Mouse (Mus musculus) neural tube, embryonic 11.5 days (tissue): ENCODE data around the gene Dnase2b. TPM values are rescaled to one million over a fixed set of nuclear protein-coding genes. Genes with fewer than 3 reads are reported as not detected.

Source experiments
- ATAC-seq: fragments of 200-750 bp; cut with Nextera tagmentation; 2 replicates; pipeline ENCODE4 v1.8.0; 2017; ENCODE audit warnings: moderate number of reproducible peaks, mild to moderate bottlenecking, moderate TSS enrichment, moderate library complexity; ENCODE audit not compliant: insufficient read depth, low FRiP score, low TSS enrichment
- DNase-seq: peaks from one replicate; pipeline ENCODE4 v3.0.0-alpha.2; 2015; ENCODE audit warnings: low spot score
- H3K27ac ChIP-seq: fragments of 300-500 bp; sonication (generic); 2 replicates; pipeline ENCODE4 v1.5.1; 2014; ENCODE audit warnings: low read depth, mild to moderate bottlenecking, low read length
- H3K27me3 ChIP-seq: fragments of 300-500 bp; sonication (generic); 2 replicates; pipeline ENCODE4 v1.6.1; 2014; ENCODE audit warnings: mild to moderate bottlenecking, low read length, mixed read lengths; ENCODE audit not compliant: control insufficient read depth, insufficient read depth
- H3K36me3 ChIP-seq: fragments of 300-500 bp; sonication (generic); 2 replicates; pipeline ENCODE4 v1.6.1; 2014; ENCODE audit warnings: mild to moderate bottlenecking, low read length, moderate library complexity, mixed read lengths; ENCODE audit not compliant: control insufficient read depth, insufficient read depth
- H3K4me1 ChIP-seq: fragments of 300-500 bp; sonication (generic); 2 replicates; pipeline ENCODE4 v1.6.1; 2014; ENCODE audit warnings: low read length, mixed read lengths; ENCODE audit not compliant: control insufficient read depth, insufficient read depth
- H3K4me2 ChIP-seq: fragments of 300-500 bp; sonication (generic); 2 replicates; pipeline ENCODE4 v1.6.1; 2014; ENCODE audit warnings: low read depth, mild to moderate bottlenecking, moderate library complexity
- H3K4me3 ChIP-seq: fragments of 300-500 bp; sonication (generic); 2 replicates; pipeline ENCODE4 v1.5.1; 2014; ENCODE audit warnings: low read depth, low read length
- H3K9ac ChIP-seq: fragments of 300-500 bp; sonication (generic); 2 replicates; pipeline ENCODE4 v1.6.1; 2014; ENCODE audit warnings: mild to moderate bottlenecking, low read length
- H3K9me3 ChIP-seq: fragments of 300-500 bp; sonication (generic); 2 replicates; pipeline ENCODE4 v1.6.1; 2016; ENCODE audit warnings: low read length; ENCODE audit not compliant: control insufficient read depth
- WGBS: fragments of 180-500 bp; shearing (Covaris S2); extraction: QIAGEN DNeasy Blood & Tissue Kit; methylation state at CpG from one replicate; pipeline ENCODE4 v1.1.7; 2014; 5-methylcytosine and 5-hydroxymethylcytosine counted together
- polyA plus RNA-seq: library from polyadenylated mRNA; unstranded; fragments of >200 nt; fragmentation: Nextera tagmentation; extraction: Ambion mirVana; gene quantifications from 2 replicates; pipeline ENCODE4 v1.2.1, GENCODE M21; 2014

The Dnase2b gene
- polyA plus RNA-seq, 1 experiment from 2014 or later, result not detected

DNA sequence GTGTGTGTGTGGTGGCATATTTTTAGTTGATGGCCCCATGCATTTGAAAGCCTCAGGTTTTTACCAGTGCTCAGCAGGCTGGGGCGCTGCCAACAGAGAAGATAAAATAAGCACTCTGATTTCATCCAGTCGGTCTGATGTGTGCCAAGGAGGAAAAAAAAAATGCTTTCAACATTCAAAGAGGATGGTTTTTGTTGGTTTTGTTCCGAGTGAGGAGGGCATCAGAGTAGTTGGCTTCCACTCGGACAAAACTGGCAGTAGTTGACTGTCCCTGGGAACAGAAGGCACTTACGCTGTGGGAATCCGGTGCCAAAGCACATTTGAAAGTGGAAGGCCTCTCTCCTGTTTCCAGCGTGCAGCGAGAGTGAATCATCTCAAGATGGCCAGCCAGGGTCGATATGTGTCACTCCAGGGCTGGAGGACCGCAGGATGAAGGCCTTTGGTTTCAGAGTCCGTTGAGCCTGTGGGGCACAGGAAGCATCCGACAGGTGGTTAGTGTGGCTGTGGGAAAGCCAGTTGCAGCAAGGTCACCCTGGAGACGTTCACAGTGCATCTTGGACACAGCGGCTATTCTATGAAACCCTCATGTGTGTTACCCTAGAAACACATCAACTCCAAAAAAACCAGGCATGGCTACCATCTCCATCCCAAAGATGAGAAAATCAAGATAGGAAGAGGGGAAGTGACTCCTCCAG, 5.3 kb upstream of the Dnase2b start:
- 90% methylated on average over 14 of the region's 14 CpGs for WGBS
- Histone ChIP-seq H3K36me3 (no peaks in the 10 kb centered on the region), H3K4me2 (no peak overlapping the region), H3K9ac (no peak overlapping the region), H3K4me3 (no peak overlapping the region), H3K4me1 (no peaks in the 10 kb centered on the region), H3K9me3 (no peaks in the 10 kb centered on the region), H3K27ac (no peak overlapping the region), H3K27me3 (no peaks in the 10 kb centered on the region)
- ATAC-seq, result no peak
- no peak for DNase-seq

DNA sequence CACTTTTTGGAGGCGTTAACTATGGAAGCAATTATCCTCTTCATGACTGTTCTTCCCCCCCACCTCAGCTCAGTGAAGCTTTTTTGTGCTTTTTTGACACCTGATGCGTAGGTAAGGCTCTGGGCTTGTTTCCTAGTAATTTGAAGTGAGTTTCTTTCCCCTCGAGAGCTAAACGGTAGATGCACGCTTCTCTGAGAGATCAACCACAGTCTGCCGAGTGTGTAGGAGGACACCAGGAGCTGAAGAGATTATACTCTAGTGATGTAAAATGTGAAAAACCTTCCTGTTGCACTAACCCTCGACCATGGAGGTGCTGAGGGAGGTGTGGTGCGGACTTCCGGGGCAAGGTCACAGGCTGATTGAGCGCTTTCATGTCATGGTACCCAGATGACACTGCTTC, 4.7 kb upstream of the Dnase2b start:
- no peak overlapping the region for H3K4me2 ChIP-seq
- no peaks in the 10 kb centered on the region for H3K4me1 ChIP-seq
- no peak for ATAC-seq
- no peak for DNase-seq
- no peaks in the 10 kb centered on the region for H3K27me3 ChIP-seq
- 93% methylated on average over 10 of the region's 10 CpGs for WGBS
- no peaks in the 10 kb centered on the region for H3K9me3 ChIP-seq
- no peaks in the 10 kb centered on the region for H3K36me3 ChIP-seq
- no peak overlapping the region for H3K27ac ChIP-seq
- no peak overlapping the region for H3K4me3 ChIP-seq
- no peak overlapping the region for H3K9ac ChIP-seq

DNA sequence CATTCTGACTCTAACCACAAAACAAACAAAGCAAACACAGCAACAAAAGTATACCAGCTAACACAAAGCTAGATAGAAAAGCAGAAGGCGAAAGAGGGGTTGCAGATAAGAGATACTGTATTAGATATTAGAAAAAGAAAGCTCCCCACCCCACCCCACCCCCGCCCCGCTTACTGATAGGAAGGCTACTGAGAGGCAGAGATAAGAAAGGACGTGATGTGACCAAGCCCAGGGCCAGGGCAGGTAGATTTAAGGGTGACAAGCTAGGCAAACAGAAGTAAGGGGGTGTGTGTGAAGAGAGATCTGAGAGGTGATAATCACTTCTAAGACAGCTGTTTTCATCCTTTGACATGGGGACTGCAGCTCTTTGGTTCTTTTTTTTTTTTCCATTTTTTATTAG, 3.0 kb upstream of the Dnase2b start:
- Histone ChIP-seq H3K4me3 (no peak overlapping the region), H3K4me2 (no peak overlapping the region), H3K27ac (no peak overlapping the region), H3K9me3 (no peaks in the 10 kb centered on the region), H3K9ac (no peak overlapping the region), H3K36me3 (no peaks in the 10 kb centered on the region), H3K27me3 (no peaks in the 10 kb centered on the region), H3K4me1 (no peaks in the 10 kb centered on the region)
- ATAC-seq, result no peak
- DNase-seq, result no peak
- WGBS, result 82% methylated on average over 4 of the region's 4 CpGs

DNA sequence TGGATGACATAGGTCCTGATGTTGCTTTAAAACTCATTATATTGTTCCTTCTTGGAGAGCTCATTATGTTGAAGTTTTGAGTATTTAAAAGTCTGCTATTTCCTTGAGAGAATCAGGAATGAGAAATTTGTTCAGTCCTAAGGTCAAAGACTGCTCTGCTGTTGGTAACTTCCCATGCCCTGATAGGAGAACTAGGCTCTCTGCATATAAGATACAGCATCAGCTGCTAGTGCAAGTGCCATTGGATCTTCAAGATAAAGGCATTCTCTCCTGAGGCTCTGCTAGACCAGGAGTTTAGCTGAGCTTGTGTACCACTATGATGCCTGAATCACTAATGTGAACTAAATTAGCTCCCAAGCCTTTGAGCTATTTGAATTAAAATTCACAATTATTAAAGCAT, 2.5 kb upstream of the Dnase2b start:
- Histone ChIP-seq H3K27ac (no peak overlapping the region), H3K4me3 (no peak overlapping the region), H3K4me1 (no peaks in the 10 kb centered on the region), H3K27me3 (no peaks in the 10 kb centered on the region), H3K9me3 (no peaks in the 10 kb centered on the region), H3K36me3 (no peaks in the 10 kb centered on the region), H3K4me2 (no peak overlapping the region), H3K9ac (no peak overlapping the region)
- ATAC-seq (no peak), DNase-seq (no peak)

DNA sequence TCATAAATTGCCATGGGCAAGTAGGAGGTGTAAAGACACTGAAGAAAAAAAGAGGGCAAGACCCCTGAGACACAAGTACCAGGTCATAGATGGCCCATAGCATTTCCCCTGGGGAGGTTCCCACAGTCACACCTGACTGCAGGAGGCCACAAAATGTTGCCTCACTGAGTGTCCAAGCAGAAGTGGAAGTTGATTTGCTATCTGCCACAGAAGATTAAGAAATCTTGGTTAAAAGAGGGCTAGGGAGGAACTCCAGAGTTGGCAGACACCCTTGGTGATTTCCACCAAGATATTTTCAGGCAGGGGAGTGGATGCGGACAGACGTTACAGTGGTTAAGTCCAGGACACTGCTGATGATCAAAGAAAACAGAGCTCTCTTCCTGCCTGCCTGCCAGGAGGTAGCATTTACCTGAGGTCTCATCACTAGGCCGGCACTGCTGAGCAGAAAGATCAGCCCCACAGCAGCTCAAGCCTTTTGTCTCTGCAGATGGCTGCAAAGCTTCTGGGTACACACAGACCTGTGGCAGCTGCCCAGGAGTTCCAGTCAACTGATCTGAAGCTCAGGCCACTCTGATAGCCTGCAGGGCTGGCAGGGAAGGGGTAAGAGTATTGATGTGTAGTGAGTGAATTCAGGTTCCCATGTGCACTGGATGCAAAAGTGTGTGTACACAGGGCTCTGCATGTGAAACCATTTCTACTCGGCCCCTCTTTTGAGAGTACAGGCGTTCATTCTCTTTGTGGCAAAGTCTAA, 1.3 kb upstream of the Dnase2b start:
- H3K4me1 ChIP-seq, result no peaks in the 10 kb centered on the region

DNA sequence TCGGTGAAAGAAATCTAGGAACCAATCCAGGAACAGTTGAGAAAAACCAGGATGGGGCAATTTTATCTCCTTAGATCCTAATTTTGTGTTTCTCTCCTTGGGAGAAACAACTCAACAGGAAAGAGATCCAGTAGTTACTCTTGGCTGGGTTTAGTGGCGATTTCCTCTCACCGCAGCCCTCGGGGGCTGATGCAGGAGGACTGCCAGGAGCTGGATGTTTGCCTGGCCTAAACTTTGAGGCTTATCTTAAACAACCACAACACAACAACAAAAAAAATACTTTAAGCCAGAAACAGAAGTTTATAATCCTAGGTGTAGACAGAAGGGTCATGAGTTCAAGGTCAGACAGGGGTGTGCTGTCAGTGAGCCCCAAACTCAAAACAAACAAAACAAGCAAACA, 3.6 kb downstream of the Dnase2b start:
- 94% methylated on average over 4 of the region's 4 CpGs for WGBS
- no peaks in the 10 kb centered on the region for H3K36me3 ChIP-seq
- DNase-seq (no peak), ATAC-seq (no peak)
- H3K27ac ChIP-seq, result no peak overlapping the region
- no peaks in the 10 kb centered on the region for H3K4me1 ChIP-seq
- no peak overlapping the region for H3K9ac ChIP-seq
- no peaks in the 10 kb centered on the region for H3K27me3 ChIP-seq
- H3K9me3 ChIP-seq, result no peaks in the 10 kb centered on the region
- no peak overlapping the region for H3K4me3 ChIP-seq
- H3K4me2 ChIP-seq, result no peak overlapping the region

More for the DNA sequence above, 1.3 kb upstream of the Dnase2b start:
- H3K27me3 ChIP-seq, result no peaks in the 10 kb centered on the region
- DNase-seq, result no peak
- H3K9me3 ChIP-seq, result no peaks in the 10 kb centered on the region
- H3K9ac ChIP-seq, result no peak overlapping the region
- no peak overlapping the region for H3K4me2 ChIP-seq
- no peak for ATAC-seq
- H3K27ac ChIP-seq, result no peak overlapping the region
- H3K36me3 ChIP-seq, result no peaks in the 10 kb centered on the region
- 82% methylated on average over 5 of the region's 5 CpGs for WGBS
- H3K4me3 ChIP-seq, result no peak overlapping the region

DNA sequence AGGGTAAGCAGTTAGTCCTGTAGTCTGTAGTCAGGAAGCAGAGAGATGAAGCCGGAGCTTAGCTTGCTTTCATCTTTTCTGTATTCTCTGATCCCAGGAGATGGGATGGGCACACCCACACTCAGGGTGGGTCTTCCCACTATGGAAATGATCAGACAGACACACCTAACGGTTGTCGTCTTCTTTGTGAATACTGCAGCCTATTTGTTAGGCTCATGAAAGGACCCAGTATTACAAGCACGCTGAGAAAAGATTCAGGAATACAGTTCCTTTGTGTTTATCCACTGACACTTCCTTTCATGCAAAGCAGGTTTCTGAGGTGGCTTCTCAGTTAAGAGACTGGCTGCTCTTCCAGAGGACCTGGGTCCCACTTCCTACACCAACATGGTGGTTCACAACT, 4.1 kb downstream of the Dnase2b start:
- H3K4me3 ChIP-seq, result no peak overlapping the region
- H3K27ac ChIP-seq, result no peak overlapping the region
- H3K36me3 ChIP-seq, result no peaks in the 10 kb centered on the region
- DNase-seq, result no peak
- no peaks in the 10 kb centered on the region for H3K9me3 ChIP-seq
- H3K4me2 ChIP-seq, result no peak overlapping the region
- no peaks in the 10 kb centered on the region for H3K27me3 ChIP-seq
- no peaks in the 10 kb centered on the region for H3K4me1 ChIP-seq
- 86% methylated on average over 4 of the region's 4 CpGs for WGBS
- H3K9ac ChIP-seq, result no peak overlapping the region
- ATAC-seq, result no peak

DNA sequence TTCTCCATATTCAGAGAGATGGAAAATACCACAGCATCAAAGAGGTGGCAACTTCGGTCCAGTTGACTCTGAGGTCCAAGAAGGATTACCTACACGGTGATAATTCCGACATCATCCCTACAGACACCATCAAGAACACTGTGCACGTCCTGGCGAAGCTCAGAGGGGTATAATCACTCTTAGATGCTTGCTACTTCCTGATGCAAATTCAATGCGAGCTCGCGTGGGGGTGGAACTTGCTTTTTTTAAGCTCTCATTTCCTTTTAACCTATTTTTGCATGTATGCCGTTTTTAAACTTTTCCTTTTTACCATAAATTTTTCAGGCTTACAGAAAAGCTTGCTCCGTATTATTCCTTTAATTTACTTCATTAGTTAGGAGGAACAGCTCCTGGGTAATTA, 5.1 kb downstream of the Dnase2b start:
- WGBS, result 88% methylated on average over 10 of the region's 10 CpGs
- no peak overlapping the region for H3K4me2 ChIP-seq
- H3K9ac ChIP-seq, result no peak overlapping the region
- H3K27ac ChIP-seq, result no peak overlapping the region
- ATAC-seq, result no peak
- no peaks in the 10 kb centered on the region for H3K4me1 ChIP-seq
- no peaks in the 10 kb centered on the region for H3K36me3 ChIP-seq
- no peak for DNase-seq
- no peaks in the 10 kb centered on the region for H3K27me3 ChIP-seq
- H3K9me3 ChIP-seq, result no peaks in the 10 kb centered on the region
- H3K4me3 ChIP-seq, result no peak overlapping the region

DNA sequence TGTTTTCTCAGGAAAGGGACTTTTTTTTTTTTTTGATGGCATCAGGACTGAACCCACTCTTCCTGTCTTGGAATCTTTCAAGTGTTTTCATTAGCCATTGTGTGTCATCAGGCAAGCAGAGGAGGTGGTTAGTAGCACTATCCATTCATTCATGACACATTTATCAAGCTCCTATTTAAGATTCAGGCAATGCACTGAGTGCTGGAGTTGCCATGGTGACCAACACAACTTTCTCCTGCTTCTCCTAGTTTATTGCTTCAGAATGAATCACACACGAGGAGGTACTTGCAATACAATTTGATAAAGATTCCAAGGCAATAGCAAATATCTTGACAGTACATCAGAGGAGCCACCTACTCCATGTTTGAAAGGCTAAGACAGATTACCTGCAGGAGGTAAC, 8.0 kb downstream of the Dnase2b start:
- Histone ChIP-seq H3K36me3 (no peaks in the 10 kb centered on the region), H3K9ac (no peak overlapping the region), H3K27ac (no peak overlapping the region), H3K4me3 (no peak overlapping the region), H3K9me3 (no peaks in the 10 kb centered on the region), H3K4me2 (no peak overlapping the region), H3K27me3 (no peaks in the 10 kb centered on the region), H3K4me1 (no peaks in the 10 kb centered on the region)
- no peak for DNase-seq
- peak; percentile 72 for ATAC-seq
- 32% methylated on average over 1 of the region's 1 CpGs for WGBS
